Mouse (Mus musculus) lung, postnatal 14 days (tissue): ENCODE data around the gene AW551984.

Source experiments
- DNase-seq: peaks from one replicate; pipeline ENCODE4 v3.0.0; 2021

The AW551984 gene

DNA sequence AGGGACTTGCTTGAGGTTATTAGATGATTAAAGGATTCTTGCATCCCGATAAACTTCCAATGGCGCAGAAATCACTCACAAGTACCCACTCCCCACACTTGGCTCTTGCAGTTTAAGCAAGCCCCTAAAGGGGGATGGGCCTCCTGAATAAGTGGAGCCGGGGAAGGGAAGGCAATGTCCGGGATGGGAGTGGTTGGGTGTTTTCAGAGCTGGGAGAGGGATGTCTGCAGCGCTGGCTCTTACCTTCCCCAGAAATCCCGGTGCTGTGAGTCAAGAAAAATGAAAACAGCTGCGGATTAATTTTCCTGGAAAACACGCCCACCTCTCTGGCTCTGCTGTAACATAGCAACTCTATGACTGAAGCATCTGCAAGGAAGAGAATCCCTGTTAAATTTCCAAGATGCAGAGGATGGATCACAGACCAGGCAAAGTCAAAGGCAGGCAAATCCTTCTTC lies at the start of gene AW551984:
AW551984 (minus strand) TSS at position 405 of the 455 bp plus-strand sequence.
- DNase-seq: no peak

DNA sequence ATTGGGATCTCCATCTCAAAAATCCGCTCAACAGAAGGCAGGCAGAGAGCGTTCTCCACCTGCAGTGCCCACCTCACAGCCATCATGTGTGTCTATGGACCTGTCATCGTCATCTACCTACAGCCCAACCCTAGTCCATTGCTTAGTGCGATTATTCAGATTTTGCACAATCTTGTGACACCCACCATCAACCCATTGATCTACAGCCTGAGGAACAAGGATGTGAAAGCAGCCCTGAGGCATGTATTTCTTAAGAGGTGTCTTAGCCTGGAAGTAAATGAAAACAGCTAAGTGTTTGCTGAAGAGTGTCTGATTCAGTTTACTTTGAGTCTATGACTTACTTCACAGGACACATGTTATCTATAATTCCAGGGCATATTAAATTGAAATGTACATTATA lies 43.2 kb upstream of the AW551984 start:
- no peak for DNase-seq

DNA sequence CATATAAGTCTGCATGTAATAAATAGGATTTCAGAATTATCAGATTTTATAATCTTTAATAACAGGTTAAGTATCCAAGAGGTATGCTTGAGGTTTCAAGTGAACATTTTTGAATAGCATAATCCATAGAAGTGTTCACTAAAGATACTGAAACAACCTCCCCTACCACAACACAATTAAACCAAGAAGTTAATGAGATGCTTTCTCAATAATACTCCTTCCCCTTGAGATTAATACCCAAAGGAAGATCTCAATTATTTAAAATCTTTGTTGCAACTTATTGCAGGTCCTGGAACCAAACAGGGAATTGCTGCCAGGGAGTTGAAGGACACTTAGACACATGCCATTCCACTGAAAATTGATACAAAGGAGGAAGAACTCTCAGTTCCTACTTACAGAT lies 40.6 kb upstream of the AW551984 start, which contains the start of gene Olfr961:
Olfr961 (plus strand) TSS at position 301 of the 400 bp plus-strand sequence.
- no peak for DNase-seq

DNA sequence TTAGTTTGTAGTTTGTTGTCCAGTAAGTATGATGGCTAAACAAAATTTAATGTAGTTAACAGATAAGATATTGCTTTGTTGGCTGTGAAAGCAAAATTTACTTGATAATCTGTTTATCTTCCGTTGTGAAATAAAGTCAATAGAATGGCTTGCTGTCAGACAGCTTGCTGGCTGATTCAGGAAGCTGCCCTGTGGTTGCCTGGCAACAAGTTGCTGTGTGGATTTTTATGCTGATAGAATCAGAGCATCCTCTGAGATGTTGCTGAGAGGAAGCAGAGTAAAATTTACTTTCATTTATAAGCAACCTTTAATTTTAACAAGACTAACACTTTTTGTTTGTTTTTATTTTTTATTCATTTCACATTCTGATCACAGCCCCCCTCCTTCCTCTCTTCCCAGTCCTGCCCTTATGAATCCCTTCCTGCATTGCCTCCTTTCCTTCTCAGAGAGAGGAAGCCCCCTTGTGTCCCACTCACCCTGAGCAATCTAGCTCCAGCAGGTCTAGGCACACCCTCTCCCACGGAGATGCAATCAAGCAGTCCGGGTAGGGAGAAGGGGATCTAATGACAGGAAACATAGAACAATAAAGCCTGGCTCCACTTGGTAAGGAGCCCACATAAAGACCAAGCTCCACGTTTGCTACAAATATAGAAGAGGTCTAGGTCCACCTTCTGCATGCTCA lies 29.9 kb upstream of the AW551984 start:
- DNase-seq: no peak

DNA sequence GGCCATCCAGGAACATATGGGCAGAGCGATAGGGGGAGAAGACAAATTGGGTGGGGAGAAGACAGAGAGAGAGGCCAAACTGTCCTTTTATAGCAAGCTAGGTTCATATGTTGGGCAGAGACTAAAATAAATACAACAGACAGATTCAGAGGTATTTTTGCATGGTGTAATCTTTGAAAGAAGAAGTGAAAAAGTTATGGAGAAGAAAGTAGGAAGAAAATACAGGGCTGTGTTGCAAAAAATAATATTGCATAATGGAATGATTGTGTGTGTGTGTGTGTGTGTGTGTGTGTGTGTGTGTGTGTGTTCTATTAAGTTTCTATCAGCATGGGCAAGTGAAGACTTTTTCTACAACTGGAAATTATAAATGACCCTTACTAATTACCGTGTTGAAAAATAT lies 24.9 kb upstream of the AW551984 start:
- DNase-seq: no peak

DNA sequence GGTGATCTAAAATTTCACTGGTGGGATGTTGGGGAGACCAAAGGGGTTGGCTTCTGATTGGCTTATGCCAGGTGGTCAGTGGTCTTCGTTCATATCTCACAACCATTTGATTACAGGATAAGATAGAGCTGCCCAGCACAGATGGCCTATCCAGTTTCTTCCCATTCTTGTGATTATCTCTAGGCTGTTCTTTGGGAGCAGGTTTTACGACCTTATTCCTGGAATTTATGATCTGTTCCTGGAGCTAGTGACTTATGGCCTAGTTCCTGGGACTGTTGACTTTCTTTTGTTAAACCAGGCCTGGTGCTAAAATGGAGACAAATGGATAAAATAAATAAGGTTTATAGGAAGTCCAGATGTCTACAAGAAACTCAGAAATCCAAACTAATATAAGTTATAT lies 20.5 kb upstream of the AW551984 start:
- no peak for DNase-seq

DNA sequence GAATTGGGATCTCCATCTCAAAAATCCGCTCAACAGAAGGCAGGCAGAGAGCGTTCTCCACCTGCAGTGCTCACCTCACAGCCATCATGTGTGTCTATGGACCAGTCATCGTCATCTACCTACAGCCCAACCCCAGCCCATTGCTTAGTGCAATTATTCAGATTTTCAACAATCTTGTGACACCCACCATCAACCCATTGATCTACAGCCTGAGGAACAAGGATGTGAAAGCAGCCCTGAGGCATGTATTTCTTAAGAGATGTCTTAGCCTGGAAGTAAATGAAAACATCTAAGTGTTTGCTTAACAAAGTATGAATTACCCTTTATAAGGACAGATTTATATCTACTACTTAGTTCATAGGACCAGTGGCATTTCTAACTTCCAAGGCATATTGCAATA lies 19.6 kb upstream of the AW551984 start:
- DNase-seq: no peak

DNA sequence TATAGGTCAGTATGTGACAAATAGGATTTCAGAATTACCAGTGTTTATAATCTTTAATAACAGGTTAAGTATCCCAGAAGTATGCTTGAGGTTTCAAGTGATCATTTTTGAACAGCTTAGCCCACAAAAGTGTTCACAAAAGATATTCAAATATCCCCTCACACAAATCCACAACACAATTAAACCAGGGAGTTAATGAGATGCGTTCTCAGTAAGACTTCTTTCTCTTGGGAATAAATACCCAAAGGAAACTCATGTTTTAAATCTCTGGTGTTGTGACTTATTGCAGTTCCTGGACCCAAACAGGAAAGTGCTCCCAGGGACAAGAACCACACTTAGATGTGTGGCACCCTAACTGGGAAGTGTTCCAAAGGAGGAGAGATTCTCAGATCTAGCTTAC lies 16.9 kb upstream of the AW551984 start, which contains the start of gene Olfr960:
Olfr960 (plus strand) TSS at position 301 of the 400 bp plus-strand sequence.
- DNase-seq: no peak

DNA sequence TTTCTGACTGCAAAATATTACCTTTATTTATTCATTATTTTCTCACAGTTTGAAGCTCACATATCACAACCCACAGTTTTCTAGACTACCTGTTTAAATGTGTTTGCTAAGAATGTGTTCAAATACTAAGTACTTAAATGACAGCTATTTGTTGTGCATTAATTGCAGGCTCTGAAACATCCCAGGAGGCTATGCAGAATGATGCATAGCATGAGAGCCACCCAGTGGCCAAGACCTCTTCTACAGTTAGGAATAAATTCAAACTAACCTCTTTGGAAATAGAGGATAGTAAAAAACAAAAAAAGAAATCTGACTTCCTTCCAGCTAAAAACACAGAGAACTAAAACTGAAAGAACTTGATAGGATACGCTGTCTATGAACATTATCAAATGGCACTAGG lies 7.8 kb upstream of the AW551984 start:
- DNase-seq: no peak

DNA sequence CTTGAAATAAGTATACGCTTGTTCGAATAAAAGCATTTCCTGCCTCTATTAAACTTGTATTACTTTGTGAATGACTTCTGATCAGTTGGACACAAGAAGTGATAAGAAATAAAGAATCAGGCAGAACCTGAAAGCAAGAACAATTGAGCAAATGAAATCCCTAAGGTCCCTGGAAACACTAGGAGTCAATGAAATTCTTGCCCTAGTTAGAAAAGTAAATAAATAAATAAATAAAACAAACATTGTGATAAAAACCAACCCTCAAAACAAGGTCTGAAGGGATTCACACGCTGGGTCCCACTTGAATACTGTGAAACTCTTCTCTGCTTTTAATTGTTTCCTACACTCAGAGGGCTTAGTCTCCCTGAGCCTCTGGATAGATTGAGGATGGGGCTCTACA lies 6.2 kb upstream of the AW551984 start, which contains the start of gene Olfr148:
Olfr148 (plus strand) TSS at position 301 of the 400 bp plus-strand sequence.
- no peak for DNase-seq

DNA sequence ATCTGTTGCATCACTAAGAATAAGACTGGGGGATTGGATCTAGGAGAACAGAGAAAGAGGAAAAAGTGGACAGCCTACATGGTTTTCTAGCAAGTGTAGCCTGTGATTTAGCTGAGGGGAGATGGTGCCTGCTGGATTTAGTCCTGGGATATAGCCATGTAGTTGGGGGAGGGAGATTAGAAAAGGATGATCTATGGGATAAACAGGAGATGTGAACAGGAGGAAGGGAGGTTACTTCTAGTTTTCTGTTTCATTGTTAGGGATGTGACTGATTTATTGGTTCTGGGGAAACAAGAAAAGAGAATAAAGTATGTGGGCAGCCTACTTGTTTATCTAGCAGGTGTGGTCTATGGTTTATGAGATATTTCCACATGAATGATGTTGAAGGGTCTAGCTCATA lies 4.3 kb upstream of the AW551984 start:
- no peak for DNase-seq

DNA sequence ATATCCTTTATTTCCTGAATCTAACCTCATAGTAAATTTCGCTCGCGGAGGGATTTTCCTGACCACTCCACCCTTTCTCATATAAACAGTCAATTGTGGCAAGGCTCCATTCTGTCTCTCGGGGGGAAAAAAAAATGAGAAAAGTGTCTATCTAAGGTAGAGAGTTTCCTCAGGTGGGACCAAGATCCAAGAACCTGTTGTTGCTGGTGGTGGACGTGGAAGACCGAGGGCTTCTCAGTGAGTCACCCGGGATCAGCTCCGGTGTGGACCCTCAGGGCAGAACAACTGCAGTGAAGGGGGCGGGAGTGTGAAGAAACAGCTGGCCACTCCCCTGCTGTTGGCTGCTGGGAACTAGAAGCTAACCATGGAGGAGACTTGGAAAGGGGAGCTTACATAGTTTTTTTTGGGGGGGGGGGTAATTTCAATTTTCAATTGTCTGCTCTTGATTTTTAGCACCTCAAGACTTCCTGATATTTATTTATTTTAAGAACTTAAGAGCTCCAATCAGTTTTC lies 814 bp downstream of the AW551984 start:
- DNase-seq: no peak

DNA sequence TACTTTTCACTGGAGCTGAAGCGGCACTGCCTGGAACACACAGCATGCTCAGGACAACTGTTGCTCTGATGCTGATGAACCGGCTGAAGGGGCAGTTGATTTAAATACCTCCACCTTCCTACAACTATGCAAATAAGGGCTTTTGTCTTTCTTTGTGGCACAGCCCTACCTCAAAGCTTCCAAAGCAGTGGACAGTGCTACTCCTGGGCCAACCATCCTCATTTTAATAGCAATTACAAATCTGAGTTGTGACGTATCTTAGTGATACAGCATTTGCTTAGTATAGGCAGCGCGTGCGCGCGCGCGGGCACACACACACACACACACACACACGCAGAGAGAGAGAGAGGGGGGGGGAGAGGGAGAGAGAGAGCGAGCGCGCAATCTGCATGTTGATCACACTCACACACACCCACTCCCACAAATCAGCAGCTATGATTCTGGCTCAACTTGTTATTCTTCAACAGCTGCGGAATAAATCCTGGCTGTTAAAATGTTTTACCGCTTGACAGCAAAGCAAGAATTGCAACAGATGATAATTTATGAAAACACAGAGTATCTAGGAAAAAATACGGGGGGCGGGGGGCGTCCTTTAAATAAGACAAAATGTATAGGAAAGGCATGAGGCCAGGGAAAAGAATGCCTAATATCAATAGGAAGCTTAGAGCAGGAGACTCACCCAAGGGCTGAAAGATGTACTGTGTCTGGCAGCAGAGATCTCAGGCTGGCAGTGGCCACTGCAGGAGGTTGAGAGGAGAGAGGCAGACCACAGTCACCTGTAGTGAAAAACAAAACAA lies 1.5 kb downstream of the AW551984 start:
- no peak for DNase-seq

DNA sequence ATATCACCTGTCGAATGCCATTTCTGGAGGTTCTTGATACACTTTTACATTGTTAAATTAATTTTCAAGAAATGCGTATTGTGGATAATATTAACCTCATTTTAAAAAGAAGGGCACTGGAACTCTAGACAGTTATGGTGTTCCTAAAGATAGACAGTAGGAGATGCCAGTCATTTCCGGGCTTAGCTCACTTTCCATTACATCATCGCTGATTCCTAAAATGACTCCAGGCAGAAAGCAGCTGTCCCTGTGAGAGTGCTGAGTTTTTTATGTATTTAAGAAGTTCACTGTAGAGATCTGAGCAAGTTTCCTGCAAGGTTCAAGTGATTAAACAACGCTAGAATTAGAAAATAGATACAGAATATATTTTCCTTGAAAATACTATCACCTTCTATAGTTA lies 27.2 kb downstream of the AW551984 start:
- no peak for DNase-seq

DNA sequence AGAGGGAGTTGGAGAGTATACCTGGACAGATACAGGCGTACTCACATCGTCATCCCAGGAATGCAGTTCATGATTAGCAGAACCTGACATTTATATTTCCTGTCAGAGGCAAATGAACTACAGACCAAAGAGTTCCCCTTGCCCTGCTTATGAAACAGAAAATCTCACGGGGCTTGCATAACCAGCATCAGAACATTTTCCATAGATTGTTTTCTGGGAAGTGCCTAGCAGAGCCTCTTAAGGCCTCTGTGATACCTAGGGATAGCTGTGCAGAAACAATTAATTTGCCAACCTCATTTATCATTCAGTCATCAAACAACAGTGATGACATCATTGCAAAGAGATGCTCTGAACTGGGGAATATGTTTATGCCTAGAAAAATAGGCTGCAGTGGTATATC lies 28.7 kb downstream of the AW551984 start, which contains the start of gene Olfr959:
Olfr959 (minus strand) TSS at position 101 of the 400 bp plus-strand sequence.
- DNase-seq: no peak

DNA sequence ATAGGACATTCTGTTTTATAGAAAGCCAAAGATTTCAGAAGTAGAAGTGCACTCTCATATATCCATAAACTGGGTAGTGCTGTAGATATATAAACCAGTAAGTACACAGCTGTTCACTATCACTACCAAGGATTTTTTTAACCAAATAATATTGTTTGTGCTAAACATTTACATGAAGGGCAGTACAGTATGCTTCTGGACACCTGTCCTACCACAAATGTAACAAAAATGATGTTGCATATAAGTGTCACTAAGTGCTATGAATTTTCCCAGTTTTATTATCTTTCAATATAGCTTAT lies 45.9 kb downstream of the AW551984 start:
- DNase-seq: no peak

DNA sequence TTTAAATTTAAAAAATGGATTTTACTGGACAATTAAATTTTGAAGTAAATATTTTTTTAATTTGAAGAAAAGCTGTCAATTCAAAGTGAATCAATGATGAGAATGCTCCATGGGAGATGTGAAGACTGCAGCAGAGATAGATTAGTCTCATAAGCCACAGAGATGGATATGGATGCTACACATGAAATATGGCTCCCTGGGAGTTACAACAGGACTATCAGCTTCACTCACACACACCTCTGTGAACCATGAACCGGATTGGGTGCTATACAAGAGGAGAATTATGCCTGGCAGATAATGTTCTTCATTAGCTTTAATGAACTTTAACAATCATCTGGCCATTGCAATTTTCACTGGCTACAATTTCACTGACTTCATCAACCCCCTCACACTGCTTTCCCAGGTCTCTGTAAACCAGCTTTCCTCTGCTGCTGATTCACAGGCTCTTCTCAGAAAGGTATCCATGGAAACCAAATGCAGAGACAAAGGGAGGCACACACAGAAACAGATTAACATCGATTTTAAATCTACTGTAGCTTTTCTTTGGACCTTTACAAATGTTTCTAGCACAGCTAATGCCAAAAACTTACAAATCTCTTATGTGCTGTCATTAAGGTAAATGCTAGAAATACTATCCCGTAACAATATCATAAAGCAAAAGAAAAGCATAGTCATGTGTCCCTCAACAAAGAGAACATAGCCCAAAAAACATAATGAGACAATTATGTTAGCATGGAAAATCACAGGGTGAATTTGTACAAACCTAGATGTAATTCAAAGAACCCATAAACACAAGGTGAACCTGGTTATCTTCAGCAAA lies 46.5 kb downstream of the AW551984 start:
- no peak for DNase-seq

DNA sequence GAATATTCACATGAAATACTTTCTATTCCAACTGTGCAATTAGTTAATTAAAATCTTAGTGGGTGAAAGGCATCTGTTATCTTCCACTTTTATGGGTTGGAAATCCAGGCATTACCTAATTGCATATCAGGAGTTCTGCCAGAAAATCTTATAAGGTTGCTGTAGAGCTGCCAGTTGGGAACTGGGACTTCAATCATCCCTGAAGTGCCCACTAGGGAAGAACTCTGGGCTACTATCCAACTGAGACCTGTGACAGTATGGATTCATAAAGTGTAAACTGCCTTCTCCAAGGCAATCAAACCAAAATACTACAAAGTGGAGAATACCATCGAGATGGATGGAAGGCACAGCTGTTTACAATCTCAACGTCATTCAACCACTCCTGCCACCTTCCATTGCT lies 50.3 kb downstream of the AW551984 start, which contains the start of gene Olfr958:
Olfr958 (minus strand) TSS at position 109 of the 400 bp plus-strand sequence.
- DNase-seq: no peak

DNA sequence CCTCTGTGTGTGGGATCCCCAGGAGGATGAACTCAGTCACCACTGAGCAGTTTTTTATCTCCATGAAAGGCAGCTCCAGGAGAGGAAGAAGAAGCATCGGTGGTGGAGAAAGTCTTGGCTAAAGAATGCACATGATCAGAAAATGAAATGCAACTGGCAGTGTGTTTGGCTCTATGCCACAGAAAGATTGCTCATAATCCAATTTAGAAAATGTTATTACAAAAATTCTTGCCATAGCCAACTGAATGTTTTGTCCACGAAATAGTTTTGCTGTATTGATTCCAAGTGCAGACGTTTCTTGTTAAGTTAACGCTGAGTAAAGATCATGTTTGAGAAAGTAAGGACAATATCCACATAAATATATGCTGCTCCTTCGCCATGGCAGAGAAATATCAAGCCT lies 53.4 kb downstream of the AW551984 start:
- no peak for DNase-seq
